Mouse (Mus musculus): Measurements from ENCODE around the gene Anxa6. TPM values are rescaled to one million over a fixed set of nuclear protein-coding genes. Genes with fewer than 3 reads are reported as not detected.

Anxa6 gene
- polyA plus RNA-seq, 1 experiment from 2014 or later: 41.6 TPM

- Histone ChIP-seq H3K4me2 (ENCODE audit: low read length) (no peak overlapping the region), H3K36me3 (ENCODE audit: control insufficient read depth, insufficient read depth, low read length) (peaks cover under 1% of the 10 kb centered on the region), H3K27me3 (replicated peaks; ENCODE audit: control insufficient read depth, insufficient read depth, low read length) (no peaks in the 10 kb centered on the region), H3K9me3 (replicated peaks; ENCODE audit: control insufficient read depth, low read length) (no peaks in the 10 kb centered on the region), H3K4me1 (ENCODE audit: control insufficient read depth, insufficient read depth, low read length) (peaks cover 15% of the 10 kb centered on the region), H3K9ac (ENCODE audit: low read length) (no peak overlapping the region), H3K27ac (ENCODE audit: low read depth, low read length) (0 out of 2 replicates have a peak overlapping the region, but pooled peaks have one; percentile 49), H3K4me3 (ENCODE audit: low read depth, low read length) (no peak overlapping the region)
- WGBS: 58% methylated on average over 9 of the region's 9 CpGs
- peak; percentile 69 for ATAC-seq
- DNase-seq (ENCODE audit: low spot score): peak; percentile 69
Observed at GRCm38 (mm10) chr11:55015831-55016241, 17.4 kb downstream of the Anxa6 start.

- Histone ChIP-seq H3K27me3 (replicated peaks; ENCODE audit: control insufficient read depth, insufficient read depth, low read length) (no peaks in the 10 kb centered on the region), H3K4me1 (ENCODE audit: control insufficient read depth, insufficient read depth, low read length) (peaks cover 15% of the 10 kb centered on the region), H3K4me3 (ENCODE audit: low read depth, low read length) (no peak overlapping the region), H3K27ac (ENCODE audit: low read depth, low read length) (no peak overlapping the region), H3K4me2 (ENCODE audit: low read length) (no peak overlapping the region), H3K9ac (ENCODE audit: low read length) (no peak overlapping the region), H3K36me3 (ENCODE audit: control insufficient read depth, insufficient read depth, low read length) (peaks cover 6% of the 10 kb centered on the region), H3K9me3 (replicated peaks; ENCODE audit: control insufficient read depth, low read length) (no peaks in the 10 kb centered on the region)
- ATAC-seq: peak; percentile 46; the same call in 1 of the 2 replicates
- peak; percentile 49 for DNase-seq (ENCODE audit: low spot score)
- 49% methylated on average over 3 of the region's 3 CpGs for WGBS
Observed at GRCm38 (mm10) chr11:55015264-55015663, 18.0 kb downstream of the Anxa6 start.

- ATAC-seq: no peak
- Histone ChIP-seq H3K4me2 (ENCODE audit: low read length) (no peak overlapping the region), H3K27ac (ENCODE audit: low read depth, low read length) (no peak overlapping the region), H3K4me3 (ENCODE audit: low read depth, low read length) (no peak overlapping the region), H3K9ac (ENCODE audit: low read length) (no peak overlapping the region), H3K27me3 (replicated peaks; ENCODE audit: control insufficient read depth, insufficient read depth, low read length) (no peaks in the 10 kb centered on the region), H3K9me3 (replicated peaks; ENCODE audit: control insufficient read depth, low read length) (no peaks in the 10 kb centered on the region), H3K36me3 (ENCODE audit: control insufficient read depth, insufficient read depth, low read length) (peaks cover 9% of the 10 kb centered on the region), H3K4me1 (ENCODE audit: control insufficient read depth, insufficient read depth, low read length) (peaks cover 15% of the 10 kb centered on the region)
- no peak for DNase-seq (ENCODE audit: low spot score)
- 78% methylated on average over 6 of the region's 6 CpGs for WGBS
Observed at GRCm38 (mm10) chr11:55013802-55014201, 19.4 kb downstream of the Anxa6 start.

GRCm38 (mm10) chr11:55012551-55013521 lies 20.4 kb downstream of the Anxa6 start:
- H3K4me3 ChIP-seq (ENCODE audit: low read depth, low read length): no peak overlapping the region
- H3K36me3 ChIP-seq (ENCODE audit: control insufficient read depth, insufficient read depth, low read length): peaks cover 15% of the 10 kb centered on the region
- no peak overlapping the region for H3K4me2 ChIP-seq (ENCODE audit: low read length)
- no peak overlapping the region for H3K27ac ChIP-seq (ENCODE audit: low read depth, low read length)
- H3K27me3 ChIP-seq (replicated peaks; ENCODE audit: control insufficient read depth, insufficient read depth, low read length): no peaks in the 10 kb centered on the region
- WGBS: 76% methylated on average over 5 of the region's 5 CpGs
- no peak for DNase-seq (ENCODE audit: low spot score)
- ATAC-seq: no peak
- H3K9me3 ChIP-seq (replicated peaks; ENCODE audit: control insufficient read depth, low read length): no peaks in the 10 kb centered on the region
- H3K4me1 ChIP-seq (ENCODE audit: control insufficient read depth, insufficient read depth, low read length): peaks cover 15% of the 10 kb centered on the region
- H3K9ac ChIP-seq (ENCODE audit: low read length): no peak overlapping the region

DNA sequence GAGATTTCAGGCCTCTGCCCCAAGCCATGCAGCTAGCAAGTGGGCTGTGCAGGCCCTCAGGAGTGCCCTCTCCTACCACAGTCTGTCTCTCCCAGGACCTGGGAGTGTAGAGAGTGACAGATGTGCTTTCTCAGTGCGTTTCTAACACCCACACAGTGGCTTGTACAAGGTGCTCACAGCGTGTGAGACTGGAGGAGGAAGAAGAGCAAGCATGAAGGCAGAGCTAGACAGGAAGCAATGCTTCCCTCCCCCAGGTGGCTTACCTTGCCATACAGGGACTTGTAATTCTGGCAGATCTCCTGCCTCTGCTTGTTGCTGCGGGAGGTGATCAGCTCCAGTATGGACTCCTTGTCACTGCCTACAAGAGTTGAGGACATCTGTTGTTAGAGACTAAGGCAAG lies 21.8 kb downstream of the Anxa6 start:
- Histone ChIP-seq H3K27me3 (replicated peaks; ENCODE audit: control insufficient read depth, insufficient read depth, low read length) (no peaks in the 10 kb centered on the region), H3K27ac (ENCODE audit: low read depth, low read length) (no peak overlapping the region), H3K4me1 (ENCODE audit: control insufficient read depth, insufficient read depth, low read length) (peaks cover 15% of the 10 kb centered on the region), H3K9me3 (replicated peaks; ENCODE audit: control insufficient read depth, low read length) (no peaks in the 10 kb centered on the region), H3K4me3 (ENCODE audit: low read depth, low read length) (no peak overlapping the region), H3K9ac (ENCODE audit: low read length) (no peak overlapping the region), H3K4me2 (ENCODE audit: low read length) (no peak overlapping the region), H3K36me3 (ENCODE audit: control insufficient read depth, insufficient read depth, low read length) (peaks cover 20% of the 10 kb centered on the region)
- WGBS: 90% methylated on average over 3 of the region's 3 CpGs
- DNase-seq (ENCODE audit: low spot score): no peak
- ATAC-seq: no peak

GRCm38 (mm10) chr11:55008230-55008629 lies 25.0 kb downstream of the Anxa6 start:
- DNase-seq (ENCODE audit: low spot score) (no peak), ATAC-seq (no peak)
- no peak overlapping the region for H3K4me2 ChIP-seq (ENCODE audit: low read length)
- H3K27me3 ChIP-seq (replicated peaks; ENCODE audit: control insufficient read depth, insufficient read depth, low read length): no peaks in the 10 kb centered on the region
- peaks cover 22% of the 10 kb centered on the region for H3K36me3 ChIP-seq (ENCODE audit: control insufficient read depth, insufficient read depth, low read length)
- no peak overlapping the region for H3K9ac ChIP-seq (ENCODE audit: low read length)
- H3K9me3 ChIP-seq (replicated peaks; ENCODE audit: control insufficient read depth, low read length): no peaks in the 10 kb centered on the region
- 87% methylated on average over 6 of the region's 6 CpGs for WGBS
- no peak overlapping the region for H3K27ac ChIP-seq (ENCODE audit: low read depth, low read length)
- no peak overlapping the region for H3K4me3 ChIP-seq (ENCODE audit: low read depth, low read length)
- H3K4me1 ChIP-seq (ENCODE audit: control insufficient read depth, insufficient read depth, low read length): no peaks in the 10 kb centered on the region

DNA sequence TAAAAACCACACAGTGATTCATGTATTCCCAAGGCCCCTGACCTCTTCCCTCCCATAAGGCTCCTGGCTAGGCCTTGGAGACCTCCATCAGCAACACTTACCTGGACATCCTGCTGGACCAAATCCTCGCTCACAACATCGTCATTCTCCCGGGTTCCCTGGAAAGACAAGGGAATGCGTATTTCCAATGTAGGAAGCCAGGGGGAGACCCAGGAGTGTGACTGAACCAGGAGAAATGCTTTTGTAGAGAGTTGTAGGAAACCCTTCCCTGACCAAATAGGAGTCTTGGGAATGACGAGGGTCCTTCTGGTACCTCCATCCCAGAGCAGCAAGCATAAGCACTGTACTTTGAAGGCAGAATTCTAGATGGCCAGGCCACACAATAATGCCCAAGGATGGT lies 27.6 kb downstream of the Anxa6 start:
- Histone ChIP-seq H3K36me3 (ENCODE audit: control insufficient read depth, insufficient read depth, low read length) (peaks cover 24% of the 10 kb centered on the region), H3K27me3 (replicated peaks; ENCODE audit: control insufficient read depth, insufficient read depth, low read length) (no peaks in the 10 kb centered on the region)
- 78% methylated on average over 5 of the region's 5 CpGs for WGBS

DNA sequence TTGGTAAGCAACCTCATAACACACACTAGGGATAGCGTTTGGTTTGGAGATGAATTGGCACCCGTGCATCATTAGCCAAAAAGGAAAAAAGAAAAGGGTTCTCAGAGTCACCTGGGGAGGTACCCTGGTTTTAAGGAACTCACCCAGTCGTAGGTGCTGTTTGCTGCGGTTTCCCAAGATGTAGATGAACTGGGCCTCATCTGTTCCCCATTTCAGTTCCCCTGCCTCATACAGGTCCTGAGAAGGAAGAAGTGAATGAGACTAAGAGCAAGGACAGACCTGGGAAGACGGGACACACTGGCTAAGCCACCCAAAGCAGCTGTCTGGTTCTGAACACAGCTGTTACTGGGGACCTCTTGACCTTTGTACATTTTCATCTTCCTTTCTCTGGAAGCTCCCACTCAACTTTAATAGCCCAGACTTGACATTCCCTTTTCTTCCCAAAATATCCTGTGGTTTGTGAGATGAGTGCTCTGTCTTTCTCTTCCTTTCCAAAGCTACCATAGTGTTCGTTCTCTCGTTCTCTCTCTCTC lies 28.2 kb downstream of the Anxa6 start:
- Histone ChIP-seq H3K9me3 (replicated peaks; ENCODE audit: control insufficient read depth, low read length) (no peaks in the 10 kb centered on the region), H3K27me3 (replicated peaks; ENCODE audit: control insufficient read depth, insufficient read depth, low read length) (no peaks in the 10 kb centered on the region), H3K36me3 (ENCODE audit: control insufficient read depth, insufficient read depth, low read length) (peaks cover 18% of the 10 kb centered on the region), H3K4me1 (ENCODE audit: control insufficient read depth, insufficient read depth, low read length) (no peaks in the 10 kb centered on the region), H3K27ac (ENCODE audit: low read depth, low read length) (no peak overlapping the region), H3K4me2 (ENCODE audit: low read length) (no peak overlapping the region), H3K9ac (ENCODE audit: low read length) (no peak overlapping the region), H3K4me3 (ENCODE audit: low read depth, low read length) (no peak overlapping the region)
- no peak for ATAC-seq
- DNase-seq (ENCODE audit: low spot score): no peak
- WGBS: 88% methylated on average over 7 of the region's 7 CpGs

More for the DNA sequence above, 27.6 kb downstream of the Anxa6 start:
- no peak overlapping the region for H3K4me3 ChIP-seq (ENCODE audit: low read depth, low read length)
- DNase-seq (ENCODE audit: low spot score) (no peak), ATAC-seq (no peak)
- H3K9ac ChIP-seq (ENCODE audit: low read length): no peak overlapping the region
- H3K4me1 ChIP-seq (ENCODE audit: control insufficient read depth, insufficient read depth, low read length): no peaks in the 10 kb centered on the region
- H3K27ac ChIP-seq (ENCODE audit: low read depth, low read length): no peak overlapping the region
- H3K4me2 ChIP-seq (ENCODE audit: low read length): no peak overlapping the region
- H3K9me3 ChIP-seq (replicated peaks; ENCODE audit: control insufficient read depth, low read length): no peaks in the 10 kb centered on the region

GRCm38 (mm10) chr11:54998708-54999107 lies 34.5 kb downstream of the Anxa6 start:
- ATAC-seq: no peak
- WGBS: 28% methylated on average over 2 of the region's 2 CpGs
- H3K27ac ChIP-seq (ENCODE audit: low read depth, low read length): no peak overlapping the region

More at GRCm38 (mm10) chr11:54998708-54999107, 34.5 kb downstream of the Anxa6 start:
- no peak for DNase-seq (ENCODE audit: low spot score)
- Histone ChIP-seq H3K4me1 (ENCODE audit: control insufficient read depth, insufficient read depth, low read length) (no peaks in the 10 kb centered on the region), H3K36me3 (ENCODE audit: control insufficient read depth, insufficient read depth, low read length) (peaks cover 6% of the 10 kb centered on the region; the same call in 1 of the 2 replicates), H3K4me3 (ENCODE audit: low read depth, low read length) (no peak overlapping the region), H3K9me3 (replicated peaks; ENCODE audit: control insufficient read depth, low read length) (no peaks in the 10 kb centered on the region), H3K27me3 (replicated peaks; ENCODE audit: control insufficient read depth, insufficient read depth, low read length) (no peaks in the 10 kb centered on the region), H3K9ac (ENCODE audit: low read length) (no peak overlapping the region), H3K4me2 (ENCODE audit: low read length) (no peak overlapping the region)
